Mouse (Mus musculus): Measurements from ENCODE around the gene Cep164. TPM values are rescaled to one million over a fixed set of nuclear protein-coding genes. Genes with fewer than 3 reads are reported as not detected.
"Not testable (repeated sequence)": the region's sequence is repeated elsewhere in the genome, so short reads cannot be mapped to it uniquely, and the experiment has no call there.

Cep164 gene
- total RNA-seq, 2 experiments from 2014 or later = 2.7 to 3.7 TPM

DNA sequence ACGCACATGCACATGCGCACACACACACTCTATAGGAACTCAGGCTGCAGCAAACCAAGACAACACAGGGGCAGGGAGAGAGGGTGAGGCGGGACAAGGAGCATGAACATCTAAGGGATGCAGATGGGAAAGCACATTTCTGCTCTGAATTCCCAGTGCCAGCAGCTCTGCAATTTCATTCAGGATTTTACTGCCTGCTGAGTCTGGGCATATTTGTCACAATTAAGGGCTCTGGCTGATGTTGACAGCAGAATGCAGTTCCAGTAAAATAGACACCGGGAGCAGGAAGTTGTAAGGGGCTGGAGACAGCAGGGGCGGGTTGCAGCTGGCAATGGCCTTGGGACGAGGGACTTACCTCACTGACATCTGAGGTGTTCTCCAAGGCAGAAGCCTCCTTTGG, 34.8 kb downstream of the Cep164 start:
- intact Hi-C loops (cut with DNase I; ENCODE audit: low total_unique reads) = no loop called here
- no peak for DNase-seq

DNA sequence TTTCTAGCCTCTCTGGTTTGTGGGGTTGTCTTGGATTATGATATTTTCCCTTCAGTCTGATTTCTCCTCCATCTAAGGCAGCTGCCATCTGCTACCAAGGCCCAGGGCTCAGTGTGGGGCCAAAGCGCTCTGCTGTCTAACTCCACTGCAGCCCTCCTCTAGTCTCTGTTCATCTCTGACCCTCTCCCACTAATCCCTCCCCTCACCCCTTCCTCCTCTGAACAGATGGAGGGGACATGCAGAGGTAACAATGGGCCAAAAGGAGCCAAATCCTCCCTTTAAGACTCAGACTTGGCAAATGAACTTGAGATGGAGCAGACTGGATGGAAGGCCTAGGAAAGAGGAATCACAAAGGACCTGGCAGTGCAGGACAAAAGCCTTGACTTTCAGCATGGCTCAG, 36.3 kb downstream of the Cep164 start:
- intact Hi-C loops (cut with DNase I; ENCODE audit: low total_unique reads) = no loop called here
- peak; percentile 0 for DNase-seq

DNA sequence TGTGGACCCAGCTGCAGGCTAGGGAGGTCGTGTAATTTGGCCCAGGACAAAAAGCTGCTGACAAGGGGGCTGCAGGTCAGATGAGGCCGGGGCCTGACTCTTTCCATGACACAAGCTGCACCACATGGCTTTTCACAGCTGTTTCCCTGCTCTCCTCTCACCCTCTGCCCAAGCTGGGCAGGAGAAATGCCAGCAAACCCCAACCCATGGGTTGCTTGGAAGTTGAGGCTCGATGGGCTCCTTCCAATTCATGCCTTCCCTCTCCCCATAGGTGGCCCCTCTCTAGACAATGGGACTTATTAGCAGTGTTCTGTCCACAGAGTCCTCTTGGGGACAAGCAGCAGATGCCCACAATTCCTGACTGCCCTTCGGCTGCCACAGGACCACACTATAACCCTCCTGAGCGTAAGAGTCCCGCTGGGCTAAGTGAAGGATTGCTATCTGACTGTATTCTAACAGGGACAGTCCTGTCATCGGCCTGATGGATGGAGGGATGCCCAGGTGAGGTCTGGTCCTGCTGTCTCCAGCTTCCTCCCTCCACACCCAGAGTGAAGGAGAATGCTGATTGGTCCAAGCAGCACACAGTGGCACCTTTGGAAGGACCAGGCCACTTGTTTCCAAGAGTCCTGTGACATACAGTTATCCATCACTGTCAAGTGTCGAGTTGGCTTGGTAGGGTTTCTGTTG, 36.9 kb downstream of the Cep164 start:
- intact Hi-C loops (cut with DNase I; ENCODE audit: low total_unique reads) = no loop called here
- peak; percentile 2 for DNase-seq

DNA sequence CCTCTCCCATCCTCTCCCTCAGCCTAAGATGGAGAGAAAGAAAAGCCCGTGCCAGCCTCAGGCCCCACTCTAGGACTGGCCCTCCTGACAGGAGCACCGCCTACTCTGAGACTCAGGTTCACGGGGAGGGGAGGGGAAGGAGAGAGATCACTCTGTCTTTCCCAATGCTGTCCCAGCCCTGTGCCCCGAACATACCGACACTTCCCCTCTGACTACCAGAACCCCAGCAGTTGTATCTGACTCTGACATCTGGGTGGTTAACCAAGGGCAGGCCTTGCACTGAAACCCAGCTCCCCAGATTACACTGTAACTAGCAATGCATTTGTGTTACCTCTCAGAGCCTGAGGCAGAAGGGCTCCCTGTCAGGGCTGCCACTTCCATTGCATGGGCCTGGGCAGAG, 40.1 kb downstream of the Cep164 start:
- intact Hi-C loops (cut with DNase I; ENCODE audit: low total_unique reads) = no loop called here
- peak; percentile 2 for DNase-seq

DNA sequence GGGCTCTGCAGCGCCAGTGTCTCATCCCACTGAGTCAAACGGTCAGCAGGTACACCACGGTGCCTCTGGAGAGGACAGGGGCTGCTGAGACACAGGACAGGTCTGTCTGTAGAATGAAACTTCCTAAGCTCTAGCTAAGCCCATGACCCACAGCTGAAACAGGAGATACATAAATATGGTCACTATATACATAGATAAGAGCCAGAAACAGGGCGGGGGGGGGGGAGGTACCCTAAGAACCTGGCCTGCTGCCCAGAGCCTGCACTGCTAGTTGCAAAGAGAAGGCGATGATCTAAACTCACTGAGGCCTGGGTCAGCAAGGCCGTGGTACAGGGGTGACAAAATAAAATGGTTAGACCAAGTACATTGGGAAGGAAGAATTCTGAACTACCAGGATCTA, 40.9 kb downstream of the Cep164 start:
- intact Hi-C loops (cut with DNase I; ENCODE audit: low total_unique reads) = no loop called here
- DNase-seq = no peak

DNA sequence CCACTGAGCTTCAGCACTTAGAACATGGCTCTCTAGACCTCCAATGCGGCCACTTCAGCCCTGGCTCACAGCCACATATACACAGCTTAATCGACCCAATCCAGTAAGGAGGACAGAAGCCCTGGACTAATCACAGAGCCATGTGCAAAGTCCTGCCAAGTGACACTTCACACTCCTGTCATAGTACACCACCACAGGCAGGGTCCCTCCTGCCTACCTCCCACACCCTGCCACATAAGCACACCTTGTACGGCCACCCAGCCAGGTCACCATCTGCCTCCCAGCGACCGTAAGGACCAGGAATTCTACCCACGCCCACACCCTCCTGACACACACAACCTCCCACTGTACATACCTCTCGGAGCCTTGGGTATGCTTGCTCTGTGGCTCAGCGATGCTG, 41.4 kb downstream of the Cep164 start:
- DNase-seq = peak; percentile 2
- intact Hi-C loops (cut with DNase I; ENCODE audit: low total_unique reads) = no loop called here

DNA sequence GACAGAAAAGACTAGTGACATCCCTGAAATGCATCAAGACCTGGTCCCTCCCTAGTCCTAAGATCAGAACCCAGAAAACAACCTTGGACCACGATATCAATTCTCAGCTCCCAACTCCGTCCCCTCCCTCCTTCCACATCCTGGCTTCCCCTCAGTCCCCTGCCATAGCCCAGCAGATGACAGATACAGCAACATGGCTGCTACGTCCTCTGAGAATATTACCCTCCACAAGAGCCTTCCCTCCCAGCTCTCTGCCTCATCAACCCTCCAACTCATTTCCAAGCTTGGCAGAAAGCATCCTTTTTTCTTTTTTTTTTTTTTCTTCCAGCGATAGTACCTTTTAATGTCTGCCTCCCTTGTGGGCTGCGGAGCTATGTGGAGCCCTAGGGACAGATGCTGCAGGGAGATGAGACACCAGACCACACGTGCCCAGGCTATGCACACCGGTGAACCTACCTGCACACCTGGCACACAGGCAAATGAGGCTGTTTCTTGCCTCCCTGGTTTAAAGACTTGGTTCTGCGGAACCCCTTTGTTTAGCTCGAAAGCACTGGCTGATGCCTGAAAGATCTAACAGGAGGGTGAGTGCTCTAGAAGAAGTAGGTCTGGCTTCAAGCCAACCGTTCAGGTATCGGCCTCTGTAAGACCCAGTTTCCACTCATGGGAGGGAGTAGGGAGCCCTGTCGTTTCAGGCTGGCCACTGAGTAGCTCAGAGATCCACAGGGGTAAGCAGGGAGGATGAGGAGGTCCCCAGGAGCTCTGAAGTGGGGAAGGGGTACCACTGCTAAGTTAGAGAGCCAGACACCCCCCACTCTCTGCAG, 45.0 kb downstream of the Cep164 start:
- DNase-seq = no peak
- intact Hi-C loops (cut with DNase I; ENCODE audit: low total_unique reads) = no loop called here

DNA sequence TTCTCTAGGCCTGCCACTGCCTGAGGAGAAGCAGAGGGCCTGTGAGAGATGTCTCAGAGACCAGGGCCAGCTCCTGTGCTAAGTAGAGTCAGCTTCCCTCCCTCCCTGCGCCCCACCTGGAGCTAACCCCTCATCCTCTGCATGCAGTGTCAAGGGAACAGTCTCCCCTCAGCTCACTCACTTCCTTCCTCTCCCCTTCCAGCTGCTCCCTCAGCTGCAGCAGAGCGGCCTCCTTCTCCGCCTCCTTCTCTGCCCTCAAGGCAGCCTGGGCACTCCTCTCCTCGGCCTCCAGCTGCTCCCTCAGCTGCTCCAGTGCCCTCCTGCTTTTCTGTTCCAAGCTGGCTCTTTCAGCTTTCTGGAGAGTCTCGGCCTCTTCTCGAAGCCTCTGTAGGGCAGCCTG, 49.3 kb downstream of the Cep164 start:
- DNase-seq = no peak
- intact Hi-C loops (cut with DNase I; ENCODE audit: low total_unique reads) = no loop called here

DNA sequence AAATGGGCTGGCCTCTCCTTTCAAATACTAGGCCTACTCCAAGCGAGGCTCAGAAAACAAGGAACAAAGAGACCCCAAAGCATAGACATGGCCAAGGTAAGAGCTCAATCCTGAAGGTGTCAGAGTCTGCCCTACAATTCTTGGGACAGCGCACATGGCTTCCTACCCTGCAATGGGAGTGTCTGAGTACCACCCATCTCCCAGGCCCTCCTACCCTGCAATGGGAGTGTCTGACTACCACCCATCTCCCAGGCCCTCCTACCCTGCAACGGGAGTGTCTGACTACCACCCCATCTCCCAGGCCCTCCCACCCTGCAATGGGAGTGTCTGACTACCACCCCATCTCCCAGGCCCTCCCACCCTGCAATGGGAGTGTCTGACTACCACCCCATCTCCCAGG, 52.3 kb downstream of the Cep164 start:
- DNase-seq; intact Hi-C loops (cut with DNase I; ENCODE audit: low total_unique reads): not testable (repeated sequence)

DNA sequence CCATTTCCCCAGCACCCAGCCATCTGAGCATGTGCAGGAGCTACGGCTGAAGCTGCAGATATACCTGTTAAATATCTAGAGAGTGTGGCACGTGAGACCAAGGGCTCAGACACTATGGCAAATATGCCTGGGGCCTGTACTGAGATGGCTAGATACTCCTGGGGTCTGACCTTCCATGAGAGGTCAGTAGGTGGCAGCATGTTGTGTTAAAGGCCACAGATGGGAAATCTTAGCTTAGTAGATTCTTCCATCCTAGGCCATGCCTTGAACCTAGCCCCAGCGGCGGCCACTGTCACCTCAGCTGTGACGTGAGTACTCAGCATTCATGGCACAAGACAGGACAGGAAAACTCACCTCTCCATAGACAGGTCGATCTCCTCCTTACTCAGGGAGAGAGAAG, 54.4 kb downstream of the Cep164 start:
- intact Hi-C loops (cut with DNase I; ENCODE audit: low total_unique reads) = no loop called here
- DNase-seq = no peak

DNA sequence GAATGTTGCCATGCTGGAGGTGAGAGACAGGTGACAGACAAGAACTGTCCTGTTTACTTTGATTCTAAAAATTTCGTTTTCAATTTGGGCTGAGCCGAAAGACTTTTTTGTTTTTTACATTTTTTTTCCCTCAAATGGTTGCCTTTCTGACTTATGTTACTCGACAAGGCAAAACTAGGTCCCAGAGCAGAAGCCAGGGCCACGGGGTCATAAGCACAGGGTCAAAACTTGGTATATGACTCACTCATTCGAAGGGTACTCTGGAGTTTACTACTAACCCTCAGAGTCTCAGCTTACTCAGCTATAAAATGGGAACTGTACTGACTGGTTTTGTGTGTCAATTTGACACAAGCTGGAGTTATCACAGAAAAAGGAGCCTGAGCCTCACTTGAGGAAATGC, 58.9 kb downstream of the Cep164 start:
- DNase-seq = no peak
- intact Hi-C loops (cut with DNase I; ENCODE audit: low total_unique reads) = no loop called here

DNA sequence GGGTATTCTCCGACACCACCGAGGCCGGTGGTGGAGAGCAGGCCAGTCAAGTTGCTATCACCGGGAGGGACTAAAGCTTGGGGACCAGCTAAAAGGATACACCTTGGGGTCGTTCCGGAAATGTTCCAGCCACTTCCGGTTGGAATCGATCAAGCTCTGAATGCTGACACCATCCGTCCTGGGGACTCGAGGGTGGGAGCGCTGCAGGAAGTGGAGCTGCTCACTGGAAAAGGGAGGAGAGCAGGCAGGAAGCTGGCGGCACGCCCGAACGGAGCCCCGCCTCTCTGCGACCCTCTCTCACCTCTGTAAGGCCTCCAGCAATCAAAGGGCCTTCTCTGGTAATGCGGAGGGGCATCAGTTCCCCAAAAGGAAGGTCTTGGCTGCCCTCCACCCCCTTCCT, 60.1 kb downstream of the Cep164 start:
- intact Hi-C loops (cut with DNase I; ENCODE audit: low total_unique reads) = no loop called here
- DNase-seq = no peak

DNA sequence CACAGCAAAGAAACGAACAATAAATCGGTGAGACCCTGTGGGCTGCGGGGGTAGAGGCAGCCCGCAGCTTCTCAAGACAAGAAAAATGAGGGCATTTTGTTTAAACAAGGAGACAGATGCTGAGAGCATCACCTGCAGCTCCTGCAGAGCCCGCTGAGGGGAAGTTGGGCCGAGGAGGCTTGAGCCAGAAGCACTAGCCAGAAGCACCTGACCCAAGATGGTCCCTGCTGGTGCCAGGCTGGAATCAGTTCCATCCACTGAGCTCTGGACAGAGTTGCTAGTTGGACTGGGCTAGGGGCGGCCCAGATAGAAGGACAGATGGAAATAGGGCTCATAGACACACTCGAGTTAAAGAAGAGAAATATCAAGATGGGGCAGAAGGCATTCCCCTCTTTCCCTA, 61.3 kb downstream of the Cep164 start:
- DNase-seq = no peak
- intact Hi-C loops (cut with DNase I; ENCODE audit: low total_unique reads) = no loop called here

DNA sequence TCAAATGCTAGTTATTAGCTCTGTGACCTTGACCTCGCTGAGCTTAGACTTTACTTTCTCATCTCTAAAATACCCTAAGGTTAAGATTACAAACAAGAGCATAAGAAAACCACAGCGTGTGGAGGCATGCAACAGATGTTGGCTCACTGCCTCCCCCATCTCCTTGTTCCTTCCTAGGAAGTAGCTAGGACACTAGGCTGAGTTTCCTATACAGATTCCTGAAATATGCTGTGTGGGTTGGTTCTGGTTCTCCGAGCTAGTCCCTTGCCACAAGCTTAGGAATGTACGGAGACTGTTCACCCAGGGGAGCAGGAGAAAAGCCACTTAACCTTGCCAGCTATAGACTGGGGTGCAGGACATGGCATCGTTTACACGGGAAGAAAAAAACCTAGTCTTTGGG, 62.3 kb downstream of the Cep164 start:
- DNase-seq = no peak
- intact Hi-C loops (cut with DNase I; ENCODE audit: low total_unique reads) = no loop called here

DNA sequence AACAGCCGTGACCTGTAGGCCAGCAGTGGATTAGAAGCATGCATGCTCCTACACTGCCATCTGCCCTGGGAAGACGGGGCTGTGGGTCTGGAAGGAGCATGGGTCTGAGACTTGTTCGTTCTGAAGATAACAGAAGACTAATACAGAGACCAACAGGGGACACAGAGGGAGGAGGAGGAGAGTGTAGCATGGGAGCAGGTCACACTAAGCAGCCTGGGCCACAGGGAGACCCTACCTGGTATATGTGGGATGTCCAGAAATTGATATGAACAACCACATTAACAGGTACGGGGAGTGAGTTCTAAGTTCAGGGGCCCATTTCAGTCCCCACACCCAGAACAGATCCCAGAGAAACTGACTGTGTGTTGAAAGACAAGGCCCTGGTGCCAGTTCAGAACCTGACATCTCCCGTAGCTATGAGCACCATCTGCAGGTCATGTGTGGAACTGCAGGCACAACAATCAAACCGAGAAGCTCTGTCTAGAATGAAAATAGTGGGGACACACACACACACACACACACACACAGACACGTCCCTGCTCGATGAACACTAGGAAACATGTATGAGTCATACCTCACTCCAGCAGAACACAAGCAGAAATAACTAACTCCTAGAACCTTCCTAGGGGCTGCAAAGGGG, 73.9 kb downstream of the Cep164 start:
- peak; percentile 61 for DNase-seq

DNA sequence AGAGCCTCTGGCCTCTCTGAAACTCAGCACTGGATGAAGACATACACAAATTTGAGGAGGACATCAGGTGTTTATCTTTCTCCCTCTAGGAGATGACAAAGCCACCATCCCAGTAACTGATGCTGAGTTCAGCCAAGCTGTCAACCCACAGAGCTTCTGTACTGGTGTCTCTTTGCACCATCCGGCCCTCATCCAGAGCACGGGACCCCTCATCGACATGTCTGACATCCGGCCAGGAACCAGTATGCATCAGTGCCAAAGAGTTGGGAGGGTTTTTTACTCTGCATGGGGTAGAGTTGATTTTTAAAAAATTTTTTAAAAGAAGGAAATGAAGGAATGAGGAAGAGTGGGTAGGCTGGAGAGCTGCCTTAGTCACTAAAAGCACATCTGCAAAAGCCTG, 78.6 kb downstream of the Cep164 start:
- intact Hi-C loops (cut with DNase I; ENCODE audit: low total_unique reads) = loop anchor here (5.0 kb wide), 1 partner anchor 158 kb away; no protein-coding TSS in a partner anchor
- DNase-seq = no peak

More for the DNA sequence above, 73.9 kb downstream of the Cep164 start:
- intact Hi-C loops (cut with DNase I; ENCODE audit: low total_unique reads) = loop anchor here (5.0 kb wide), 1 partner anchor 162 kb away; no protein-coding TSS in a partner anchor

DNA sequence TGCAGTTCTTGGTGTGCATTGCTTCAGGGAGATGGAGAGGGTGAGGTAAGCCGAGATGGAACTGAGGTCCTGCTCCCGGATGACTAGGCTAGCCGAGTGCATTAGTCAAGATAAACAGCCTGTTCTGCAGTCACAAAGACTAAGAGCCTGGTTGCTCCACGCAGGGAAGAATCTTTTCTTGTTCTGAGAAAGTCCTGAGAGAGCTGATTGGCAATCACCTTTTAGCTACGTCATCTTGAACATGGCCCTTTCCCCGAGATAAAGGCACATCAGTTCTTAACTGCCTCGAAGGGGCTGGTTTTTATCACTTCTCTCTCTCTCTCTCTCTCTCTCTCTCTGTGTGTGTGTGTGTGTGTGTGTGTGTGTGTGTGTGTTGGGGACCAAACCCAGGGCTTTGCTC, 83.0 kb downstream of the Cep164 start:
- intact Hi-C loops (cut with DNase I; ENCODE audit: low total_unique reads) = no loop called here
- DNase-seq = no peak

DNA sequence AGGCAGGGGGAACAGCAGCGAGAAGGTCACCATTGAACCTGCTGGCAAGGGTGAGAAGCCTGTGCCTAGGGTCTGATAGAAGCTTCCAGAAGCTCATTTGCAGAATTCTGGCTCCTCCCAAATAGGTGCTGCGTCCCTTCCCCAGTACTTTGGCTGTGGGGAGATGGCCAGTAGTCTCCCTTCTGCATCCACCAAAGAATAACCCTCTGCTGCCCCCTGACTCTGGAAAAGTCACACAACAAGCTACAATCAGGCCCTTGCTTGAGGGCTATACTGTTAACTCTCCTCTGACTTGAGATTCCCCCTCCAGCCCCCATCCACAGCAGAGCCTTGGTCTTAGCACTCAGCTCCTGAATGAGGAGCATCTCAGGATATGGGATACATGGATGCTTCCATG, 87.9 kb downstream of the Cep164 start:
- DNase-seq = no peak
- intact Hi-C loops (cut with DNase I; ENCODE audit: low total_unique reads) = loop anchor here (5.0 kb wide), 2 partner anchors 138 to 328 kb away; no protein-coding TSS in a partner anchor

DNA sequence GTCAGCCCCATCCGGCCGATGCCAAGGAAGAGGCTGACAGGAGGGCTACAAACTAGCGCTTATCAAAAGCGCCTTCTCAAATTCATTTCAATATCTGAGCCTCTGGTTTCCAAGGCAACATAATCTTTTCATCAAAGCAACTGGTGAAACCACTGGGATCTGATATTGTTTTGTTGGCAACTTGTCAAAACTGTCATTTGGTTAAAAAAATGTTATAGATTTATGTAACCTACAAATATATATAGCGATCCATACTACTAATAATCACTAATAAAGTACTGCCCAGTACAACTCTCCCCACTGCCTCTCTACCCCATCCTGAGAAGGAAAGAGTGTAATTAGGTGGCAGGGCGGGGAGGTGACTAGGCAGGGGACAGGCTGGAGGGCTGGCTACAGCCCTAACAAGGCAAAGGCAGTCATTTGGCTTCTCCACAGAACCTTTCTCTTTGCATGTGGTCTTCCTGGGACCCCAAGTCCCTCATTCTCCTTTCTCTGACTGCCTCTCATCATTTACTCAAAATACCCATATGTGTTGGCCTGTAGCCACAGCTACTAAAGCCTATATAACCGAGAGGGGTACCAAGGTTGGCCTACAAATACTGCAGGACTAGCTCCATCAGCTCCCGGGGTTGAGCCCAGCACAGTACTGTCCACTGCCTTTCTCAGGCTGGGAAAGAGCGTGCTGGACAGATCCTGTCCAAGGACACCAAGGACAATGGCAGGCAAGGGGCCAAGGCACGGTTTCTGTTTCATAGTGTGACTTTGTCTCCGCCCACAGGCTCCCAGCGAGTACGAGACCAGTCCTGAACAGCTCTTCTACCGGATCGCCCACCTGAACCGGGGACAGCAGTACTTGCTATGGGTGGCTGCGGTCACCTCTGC, 88.5 kb downstream of the Cep164 start:
- intact Hi-C loops (cut with DNase I; ENCODE audit: low total_unique reads) = loop anchor here (5.0 kb wide), 2 partner anchors 138 to 328 kb away; no protein-coding TSS in a partner anchor
- DNase-seq = peak; percentile 80

Measured in gastrocnemius, postnatal 14 days (tissue).